Mouse (Mus musculus) ES-Bruce4 (cell line): ENCODE measurements around the gene Lce1e.

Source experiments
- CTCF ChIP-seq: IDR thresholded peaks from one replicate; pipeline ENCODE4 v1.8.1; 2011; ENCODE audit warnings: low read depth, low read length
- EP300 ChIP-seq: IDR thresholded peaks from 2 replicates; pipeline ENCODE4 v1.6.1; 2011; ENCODE audit warnings: low read depth, low read length; ENCODE audit not compliant: insufficient read depth
- POLR2A ChIP-seq: IDR thresholded peaks from one replicate; pipeline ENCODE4 v1.8.1; 2011; ENCODE audit warnings: low read length; ENCODE audit not compliant: insufficient read depth

DNA sequence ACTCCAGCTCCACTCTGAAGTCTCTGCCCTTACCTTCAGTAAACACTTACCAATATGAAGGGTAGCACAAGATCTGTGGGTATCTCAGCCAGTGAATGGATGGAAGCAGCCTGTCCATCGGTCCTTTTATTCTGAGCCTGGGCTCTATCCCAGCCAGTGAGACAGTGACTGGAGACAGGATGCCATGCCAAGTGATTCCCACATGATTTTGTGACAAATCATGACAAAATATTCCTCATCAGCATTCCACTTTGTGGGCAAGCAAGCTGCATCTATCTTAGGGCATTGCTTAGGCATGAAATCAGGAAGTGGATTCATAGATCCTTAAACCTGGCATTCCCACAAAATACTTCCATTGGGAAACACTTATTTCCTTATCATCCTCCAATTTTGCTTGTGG, 43.4 kb upstream of the Lce1e start, which contains the start of gene Lce1g:
- TF ChIP-seq CTCF (no peak), EP300 (no peak), POLR2A (no peak)
